Comparison of ENCODE assay signal across 9 mouse cellular contexts in genomic region chr17:28391568-28392432, GRCm38 (mm10). TPM values are rescaled to one million over a fixed set of nuclear protein-coding genes. Genes with fewer than 3 reads are reported as not detected.
DNase-seq lines count a peak whose midpoint lies in the region; ATAC-seq and TF ChIP-seq lines count a peak whose summit lies in the region.
"Had no signal": no experiment of that assay in that cellular context is flagged by ENCODE, and none has a peak within 500 bp of the region (broad histone marks: within the 10 kb centered on the region; RNA-seq: fewer than 3 reads in every experiment).

No protein-coding gene starts in this region.

- peaks cover 4% of the 10 kb centered on the region; the same call in 1 of the 2 replicates for H3K4me1 ChIP-seq in kidney, embryonic 14.5 days (ENCODE audit: control insufficient read depth, insufficient read depth, low read length)
- peaks cover 6% of the 10 kb centered on the region; the same call in 1 of the 2 replicates for H3K4me1 ChIP-seq in forebrain, embryonic 13.5 days
- H3K4me1 ChIP-seq in liver, embryonic 14.5 days (replicated peaks; ENCODE audit: control insufficient read depth in 2 of 2, insufficient read depth in 2 of 2, low read length in 1 of 2) = 0 out of 4 replicates have a peak, but pooled peaks cover 0 to 2% of the 10 kb centered on the region in 2 experiments

- TF ChIP-seq EP300 in liver, embryonic 14.5 days (IDR thresholded peaks at IDR 0.05; ENCODE audit: low read depth) = no peak

- H3K36me3 ChIP-seq in kidney, embryonic 14.5 days (ENCODE audit: control insufficient read depth, insufficient read depth, low read length) = no peaks in the 10 kb centered on the region
- H3K36me3 ChIP-seq in forebrain, embryonic 13.5 days (ENCODE audit: poor library complexity, severe bottlenecking) = no peaks in the 10 kb centered on the region
- H3K36me3 ChIP-seq in liver, embryonic 14.5 days (replicated peaks; ENCODE audit: control insufficient read depth, insufficient read depth, low read depth) = no peaks in the 10 kb centered on the region

- H3K4me3 ChIP-seq in kidney, embryonic 14.5 days (ENCODE audit: low read length) = peak overlapping the region; percentile 4; the same call in 1 of the 2 replicates
- H3K4me3 ChIP-seq in forebrain, embryonic 13.5 days = no peak overlapping the region
- no peak overlapping the region for H3K4me3 ChIP-seq in liver, embryonic 14.5 days (ENCODE audit: insufficient read depth in 1 of 2, low read depth in 2 of 2, low read length in 2 of 2)

- no peaks in the 10 kb centered on the region for H3K9me3 ChIP-seq in kidney, embryonic 14.5 days (ENCODE audit: control insufficient read depth, low read length)
- H3K9me3 ChIP-seq in forebrain, embryonic 13.5 days (replicated peaks) = no peaks in the 10 kb centered on the region
- no peaks in the 10 kb centered on the region for H3K9me3 ChIP-seq in liver, embryonic 14.5 days (ENCODE audit: control insufficient read depth, low read length)

- no peak for DNase-seq in kidney, adult 18-20 months
- DNase-seq in liver, embryonic 14.5 days (ENCODE audit: low read depth in 3 of 3, low spot score in 3 of 3) = no peak
- no peak for DNase-seq in spleen, postnatal 4 days (ENCODE audit: low spot score in 2 of 2)
- no peak for DNase-seq in lung, postnatal 4 days
- DNase-seq: gastrocnemius, postnatal 10 days had no signal

- H3K27ac ChIP-seq in kidney, embryonic 14.5 days (ENCODE audit: low read depth, low read length) = no peak overlapping the region
- no peak overlapping the region for H3K27ac ChIP-seq in forebrain, embryonic 13.5 days
- H3K27ac ChIP-seq in liver, embryonic 14.5 days = no peak overlapping the region

- peak overlapping the region; percentile 34 for H3K4me2 ChIP-seq in kidney, embryonic 14.5 days (replicated peaks; ENCODE audit: low read depth, low read length)
- 0 out of 2 replicates have a peak overlapping the region, but pooled peaks have one; percentile 1 for H3K4me2 ChIP-seq in forebrain, embryonic 13.5 days
- peak overlapping the region; percentile 24; the same call in 1 of the 2 replicates for H3K4me2 ChIP-seq in liver, embryonic 14.5 days (ENCODE audit: low read depth)

- 5% methylated on average over 23 of the region's 25 CpGs for WGBS in kidney, embryonic 14.5 days
- WGBS in forebrain, embryonic 13.5 days = 14% methylated on average over 21 of the region's 25 CpGs
- 3% methylated on average over 21 of the region's 25 CpGs for WGBS in liver, embryonic 14.5 days (ENCODE audit: insufficient replicate concordance)

- TF ChIP-seq CTCF in liver, embryonic 14.5 days (IDR thresholded peaks at IDR 0.05; ENCODE audit: low read depth) = no peak

- H3K27me3 ChIP-seq in kidney, embryonic 14.5 days (ENCODE audit: control insufficient read depth, insufficient read depth, low read length) = peaks cover 7% of the 10 kb centered on the region; the same call in 1 of the 2 replicates
- peaks cover 15% of the 10 kb centered on the region for H3K27me3 ChIP-seq in forebrain, embryonic 13.5 days
- H3K27me3 ChIP-seq in liver, embryonic 14.5 days (ENCODE audit: control insufficient read depth, insufficient read depth, low read length) = peaks cover 4% of the 10 kb centered on the region; the same call in 1 of the 2 replicates

- ATAC-seq in kidney, embryonic 14.5 days (ENCODE audit: low FRiP score, low TSS enrichment) = peak; percentile 41
- peak; percentile 79 for ATAC-seq in common myeloid progenitor, adult 5-6 weeks (replicated peaks; ENCODE audit: low read depth, poor library complexity, severe bottlenecking)
- no peak for ATAC-seq in forebrain, embryonic 13.5 days
- ATAC-seq in liver, embryonic 14.5 days (ENCODE audit: insufficient read depth) = no peak
- no peak for ATAC-seq in activated CD4-positive, CD25-positive, alpha-beta regulatory T cell, adult 4 months

- H3K9ac ChIP-seq in kidney, embryonic 14.5 days (ENCODE audit: low read depth, low read length) = 0 out of 2 replicates have a peak overlapping the region, but pooled peaks have one; percentile 18
- no peak overlapping the region for H3K9ac ChIP-seq in forebrain, embryonic 13.5 days
- no peak overlapping the region for H3K9ac ChIP-seq in liver, embryonic 14.5 days (replicated peaks)

RNA-seq across cellular contexts. Expression of gene Tulp1, which starts 26.8 kb away (rescaled TPM):
- 5.1 and 5.6 TPM in 2 replicates for polyA plus RNA-seq in kidney, embryonic 14.5 days (2014; fragmentation: Nextera tagmentation; extraction: Ambion mirVana)
- total RNA-seq in common myeloid progenitor, adult 5-6 weeks (2017) = not detected in 2 replicates
- 1.4 and 1.7 TPM in 2 replicates for polyA plus RNA-seq in forebrain, embryonic 13.5 days (2015; fragmentation: Nextera tagmentation; extraction: Ambion mirVana)
- 0.12 and 0.26 TPM in 2 replicates for polyA plus RNA-seq in liver, embryonic 14.5 days (2012; rRNA removed)
- polyA plus RNA-seq in liver, embryonic 14.5 days (2014; fragmentation: Nextera tagmentation; extraction: Ambion mirVana) = 0.28 and 0.42 TPM in 2 replicates
- not detected for polyA plus RNA-seq in activated CD4-positive, CD25-positive, alpha-beta regulatory T cell, adult 4 months (2017; shearing (Covaris generic))

RNA-seq across cellular contexts. Expression of gene Tead3, which starts 41.2 kb away (rescaled TPM):
- 8.7 and 10.9 TPM in 2 replicates for polyA plus RNA-seq in kidney, embryonic 14.5 days (2014; fragmentation: Nextera tagmentation; extraction: Ambion mirVana)
- not detected in 2 replicates for total RNA-seq in common myeloid progenitor, adult 5-6 weeks (2017)
- polyA plus RNA-seq in forebrain, embryonic 13.5 days (2015; fragmentation: Nextera tagmentation; extraction: Ambion mirVana) = 2.4 and 2.8 TPM in 2 replicates
- polyA plus RNA-seq in liver, embryonic 14.5 days (2012; rRNA removed) = 2.0 and 2.2 TPM in 2 replicates
- 0.52 and 0.63 TPM in 2 replicates for polyA plus RNA-seq in liver, embryonic 14.5 days (2014; fragmentation: Nextera tagmentation; extraction: Ambion mirVana)
- polyA plus RNA-seq in activated CD4-positive, CD25-positive, alpha-beta regulatory T cell, adult 4 months (2017; shearing (Covaris generic)) = not detected

Comparison
In these comparisons a context has a peak if more than half of its experiments do, and no peak if none do; other contexts are left out.
1. ATAC-seq: peak in kidney, embryonic 14.5 days (single experiment) and common myeloid progenitor, adult 5-6 weeks (single experiment); none in forebrain, embryonic 13.5 days (single experiment), liver, embryonic 14.5 days (single experiment) and activated CD4-positive, CD25-positive, alpha-beta regulatory T cell, adult 4 months (single experiment).
2. Peak in every context shown above with its lines, with median percentiles within 50 percentile points of each other: H3K4me2 ChIP-seq.